Mouse (Mus musculus): ENCODE measurements around the gene Slc2a5. TPM values are rescaled to one million over a fixed set of nuclear protein-coding genes. Genes with fewer than 3 reads are reported as not detected.
A peak's percentile ranks its signal among the peaks of the same experiment; 100 is the strongest.

Slc2a5 gene
- polyA plus RNA-seq, 1 experiment, result 2.2 TPM

DNA sequence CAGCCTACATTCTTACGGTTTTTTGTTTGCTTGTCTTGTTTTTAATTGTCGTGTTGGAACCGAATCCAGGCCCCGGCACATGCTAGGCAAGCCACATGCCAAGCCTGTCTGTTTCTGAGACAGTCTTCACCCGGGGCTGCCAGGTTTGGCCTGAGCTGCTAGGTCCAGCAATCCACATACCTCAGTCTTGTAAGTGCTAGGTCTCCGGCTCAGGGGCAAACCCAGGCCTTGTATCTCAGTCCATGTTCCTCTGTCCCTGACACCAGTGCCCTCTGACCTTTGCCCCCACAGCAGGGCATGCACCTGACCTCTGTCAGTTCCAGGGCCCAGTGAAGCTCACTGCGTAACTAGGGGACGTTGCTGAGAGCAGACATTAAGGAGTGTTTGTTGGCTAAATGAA, 9.5 kb downstream of the Slc2a5 start:
- TF ChIP-seq POLR2A (IDR thresholded peaks at IDR 0.05; ENCODE audit: insufficient read depth, low read length) (no peak), EP300 (IDR thresholded peaks at IDR 0.05; ENCODE audit: insufficient read depth, low read depth, low read length) (no peak), CTCF (IDR thresholded peaks at IDR 0.05; ENCODE audit: low read depth, low read length) (no peak)
- H3K9ac ChIP-seq (ENCODE audit: low read depth, poor library complexity, severe bottlenecking), result no peak overlapping the region
- no peak overlapping the region for H3K27ac ChIP-seq (ENCODE audit: insufficient read depth, low read length)
- H3K4me3 ChIP-seq (ENCODE audit: low read depth, low read length), result no peak overlapping the region
- no peaks in the 10 kb centered on the region for H3K27me3 ChIP-seq (ENCODE audit: control insufficient read depth, insufficient read depth, low read length, poor library complexity, severe bottlenecking)
- peaks cover 5% of the 10 kb centered on the region for H3K4me1 ChIP-seq (ENCODE audit: control insufficient read depth, insufficient read depth, low read length)
- no peaks in the 10 kb centered on the region for H3K36me3 ChIP-seq (ENCODE audit: control insufficient read depth, insufficient read depth, low read length, poor library complexity, severe bottlenecking)
- H3K9me3 ChIP-seq (replicated peaks; ENCODE audit: control insufficient read depth, insufficient read depth, low read length, poor library complexity, severe bottlenecking), result no peaks in the 10 kb centered on the region

DNA sequence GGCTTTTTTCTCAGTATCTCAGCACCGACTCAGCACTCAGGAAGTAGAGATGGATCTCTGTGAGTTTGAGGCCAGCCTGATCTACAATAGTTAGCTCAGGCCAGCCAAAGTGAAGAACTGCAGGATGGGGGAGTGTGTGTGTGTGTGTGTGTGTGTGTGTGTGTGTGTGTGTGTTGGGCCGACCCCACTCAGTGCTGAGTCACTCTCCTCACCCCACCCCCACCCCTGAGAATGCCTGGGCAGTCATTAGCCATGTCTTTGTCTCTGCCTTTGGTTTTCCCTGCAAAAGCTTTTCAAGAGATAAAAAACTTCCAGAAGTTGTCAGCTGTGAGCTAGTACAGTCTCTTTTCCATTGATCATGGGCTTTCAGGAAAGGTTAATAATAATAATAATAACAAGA, 11.6 kb downstream of the Slc2a5 start:
- peak overlapping the region; percentile 72 for H3K27ac ChIP-seq (ENCODE audit: insufficient read depth, low read length)
- no peak overlapping the region for H3K4me3 ChIP-seq (ENCODE audit: low read depth, low read length)
- H3K27me3 ChIP-seq (ENCODE audit: control insufficient read depth, insufficient read depth, low read length, poor library complexity, severe bottlenecking), result no peaks in the 10 kb centered on the region
- H3K9me3 ChIP-seq (replicated peaks; ENCODE audit: control insufficient read depth, insufficient read depth, low read length, poor library complexity, severe bottlenecking), result no peaks in the 10 kb centered on the region
- TF ChIP-seq POLR2A (IDR thresholded peaks at IDR 0.05; ENCODE audit: insufficient read depth, low read length) (no peak), EP300 (IDR thresholded peaks at IDR 0.05; ENCODE audit: insufficient read depth, low read depth, low read length) (peak; percentile 79), CTCF (IDR thresholded peaks at IDR 0.05; ENCODE audit: low read depth, low read length) (no peak)
- peak overlapping the region; percentile 36; the same call in 1 of the 2 replicates for H3K9ac ChIP-seq (ENCODE audit: low read depth, poor library complexity, severe bottlenecking)
- H3K4me1 ChIP-seq (ENCODE audit: control insufficient read depth, insufficient read depth, low read length), result peaks cover 6% of the 10 kb centered on the region
- H3K36me3 ChIP-seq (ENCODE audit: control insufficient read depth, insufficient read depth, low read length, poor library complexity, severe bottlenecking), result no peaks in the 10 kb centered on the region

DNA sequence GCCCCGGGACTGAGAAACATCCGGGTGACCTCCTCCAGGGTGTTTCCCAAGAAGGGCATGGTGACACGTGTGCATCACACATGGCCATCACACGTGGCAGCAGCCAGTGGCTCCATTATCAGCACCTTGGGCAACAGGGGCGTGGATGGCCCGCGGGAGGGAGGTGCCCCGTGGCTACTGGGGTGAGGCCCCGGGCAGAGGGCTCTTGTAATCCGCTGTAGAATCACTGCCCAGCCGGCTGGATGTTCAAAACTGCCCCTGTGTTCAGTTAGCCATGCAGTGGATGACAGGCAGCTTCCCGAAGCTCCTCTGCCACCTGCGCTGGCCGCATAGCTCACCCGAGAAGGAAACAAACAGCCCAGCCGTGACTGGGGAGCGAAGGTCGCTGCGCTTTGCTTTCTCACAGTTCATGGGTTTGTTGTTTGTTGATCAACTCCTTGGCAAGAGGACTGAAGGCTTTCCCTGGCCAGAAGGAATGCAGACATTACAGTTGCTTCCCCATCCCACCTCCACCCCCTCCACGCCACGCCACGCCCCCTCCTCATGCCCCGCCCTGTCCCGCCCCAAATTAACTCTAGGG, 13.7 kb downstream of the Slc2a5 start:
- H3K27me3 ChIP-seq (ENCODE audit: control insufficient read depth, insufficient read depth, low read length, poor library complexity, severe bottlenecking), result no peaks in the 10 kb centered on the region
- no peak overlapping the region for H3K27ac ChIP-seq (ENCODE audit: insufficient read depth, low read length)
- H3K4me3 ChIP-seq (ENCODE audit: low read depth, low read length), result peak overlapping the region; percentile 52
- no peaks in the 10 kb centered on the region for H3K36me3 ChIP-seq (ENCODE audit: control insufficient read depth, insufficient read depth, low read length, poor library complexity, severe bottlenecking)
- peaks cover 7% of the 10 kb centered on the region for H3K4me1 ChIP-seq (ENCODE audit: control insufficient read depth, insufficient read depth, low read length)
- H3K9me3 ChIP-seq (replicated peaks; ENCODE audit: control insufficient read depth, insufficient read depth, low read length, poor library complexity, severe bottlenecking), result no peaks in the 10 kb centered on the region
- H3K9ac ChIP-seq (ENCODE audit: low read depth, poor library complexity, severe bottlenecking), result no peak overlapping the region
- TF ChIP-seq EP300 (IDR thresholded peaks at IDR 0.05; ENCODE audit: insufficient read depth, low read depth, low read length), result no peak
- no peak for TF ChIP-seq CTCF (IDR thresholded peaks at IDR 0.05; ENCODE audit: low read depth, low read length)
- TF ChIP-seq POLR2A (IDR thresholded peaks at IDR 0.05; ENCODE audit: insufficient read depth, low read length), result no peak

GRCm38 (mm10) chr4:150135254-150135653, 16.2 kb downstream of the Slc2a5 start:
- Histone ChIP-seq H3K4me3 (ENCODE audit: low read depth, low read length) (no peak overlapping the region), H3K36me3 (ENCODE audit: control insufficient read depth, insufficient read depth, low read length, poor library complexity, severe bottlenecking) (no peaks in the 10 kb centered on the region), H3K27me3 (ENCODE audit: control insufficient read depth, insufficient read depth, low read length, poor library complexity, severe bottlenecking) (no peaks in the 10 kb centered on the region), H3K27ac (ENCODE audit: insufficient read depth, low read length) (no peak overlapping the region), H3K9me3 (replicated peaks; ENCODE audit: control insufficient read depth, insufficient read depth, low read length, poor library complexity, severe bottlenecking) (no peaks in the 10 kb centered on the region), H3K4me1 (ENCODE audit: control insufficient read depth, insufficient read depth, low read length) (peaks cover 6% of the 10 kb centered on the region), H3K9ac (ENCODE audit: low read depth, poor library complexity, severe bottlenecking) (no peak overlapping the region)
- TF ChIP-seq EP300 (IDR thresholded peaks at IDR 0.05; ENCODE audit: insufficient read depth, low read depth, low read length), result no peak
- TF ChIP-seq CTCF (IDR thresholded peaks at IDR 0.05; ENCODE audit: low read depth, low read length), result no peak

DNA sequence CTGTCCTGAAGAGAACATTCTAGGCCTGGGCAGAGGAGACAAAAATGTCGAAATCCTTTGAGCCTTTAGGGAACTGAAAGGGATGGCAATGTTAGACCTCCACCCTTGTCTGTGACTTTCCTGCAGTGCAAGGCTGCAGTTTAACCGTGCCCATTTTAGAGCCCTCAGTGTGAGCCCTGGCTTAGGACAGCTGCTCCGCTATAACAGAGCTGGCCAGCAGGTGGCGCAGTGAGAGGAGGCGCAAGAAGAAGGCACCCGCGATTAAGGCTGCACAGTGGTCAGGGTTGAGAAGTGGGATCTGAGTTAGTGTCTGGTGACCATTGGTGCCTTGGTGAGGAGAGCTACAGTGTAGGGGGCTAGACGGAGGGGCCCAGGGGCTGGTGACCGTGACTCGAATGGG, 17.6 kb downstream of the Slc2a5 start:
- Histone ChIP-seq H3K4me1 (ENCODE audit: control insufficient read depth, insufficient read depth, low read length) (peaks cover 3% of the 10 kb centered on the region), H3K36me3 (ENCODE audit: control insufficient read depth, insufficient read depth, low read length, poor library complexity, severe bottlenecking) (no peaks in the 10 kb centered on the region), H3K27ac (ENCODE audit: insufficient read depth, low read length) (no peak overlapping the region), H3K4me3 (ENCODE audit: low read depth, low read length) (no peak overlapping the region), H3K27me3 (ENCODE audit: control insufficient read depth, insufficient read depth, low read length, poor library complexity, severe bottlenecking) (no peaks in the 10 kb centered on the region), H3K9ac (ENCODE audit: low read depth, poor library complexity, severe bottlenecking) (no peak overlapping the region), H3K9me3 (replicated peaks; ENCODE audit: control insufficient read depth, insufficient read depth, low read length, poor library complexity, severe bottlenecking) (no peaks in the 10 kb centered on the region)
- TF ChIP-seq EP300 (IDR thresholded peaks at IDR 0.05; ENCODE audit: insufficient read depth, low read depth, low read length) (no peak), CTCF (IDR thresholded peaks at IDR 0.05; ENCODE audit: low read depth, low read length) (peak; percentile 99)

- H3K27ac ChIP-seq (ENCODE audit: insufficient read depth, low read length), result no peak overlapping the region
- H3K4me1 ChIP-seq (ENCODE audit: control insufficient read depth, insufficient read depth, low read length), result peaks cover 3% of the 10 kb centered on the region
- H3K9me3 ChIP-seq (replicated peaks; ENCODE audit: control insufficient read depth, insufficient read depth, low read length, poor library complexity, severe bottlenecking), result no peaks in the 10 kb centered on the region
- no peaks in the 10 kb centered on the region for H3K36me3 ChIP-seq (ENCODE audit: control insufficient read depth, insufficient read depth, low read length, poor library complexity, severe bottlenecking)
- H3K4me3 ChIP-seq (ENCODE audit: low read depth, low read length), result peak overlapping the region; percentile 7; the same call in 1 of the 2 replicates
- H3K27me3 ChIP-seq (ENCODE audit: control insufficient read depth, insufficient read depth, low read length, poor library complexity, severe bottlenecking), result no peaks in the 10 kb centered on the region
- TF ChIP-seq POLR2A (IDR thresholded peaks at IDR 0.05; ENCODE audit: insufficient read depth, low read length), result no peak
- TF ChIP-seq EP300 (IDR thresholded peaks at IDR 0.05; ENCODE audit: insufficient read depth, low read depth, low read length), result no peak
- no peak for TF ChIP-seq CTCF (IDR thresholded peaks at IDR 0.05; ENCODE audit: low read depth, low read length)
- H3K9ac ChIP-seq (ENCODE audit: low read depth, poor library complexity, severe bottlenecking), result no peak overlapping the region
Measured at GRCm38 (mm10) chr4:150137368-150138083, 18.4 kb downstream of the Slc2a5 start.

Data from ES-Bruce4 (cell line).